Mouse (Mus musculus) intestine, embryonic 14.5 days (tissue): ENCODE data around the gene Neurl1a. TPM values are rescaled to one million over a fixed set of nuclear protein-coding genes. Genes with fewer than 3 reads are reported as not detected.
"Not testable (repeated sequence)": the region's sequence is repeated elsewhere in the genome, so short reads cannot be mapped to it uniquely, and the experiment has no call there.

ENCODE experiments used
- ATAC-seq: fragments of 200-750 bp; cut with Nextera tagmentation; replicated peaks from 2 replicates; pipeline ENCODE4 v1.8.0; 2017; ENCODE audit warnings: low read depth, moderate number of reproducible peaks, moderate TSS enrichment, moderate library complexity; ENCODE audit not compliant: low FRiP score, low TSS enrichment
- DNase-seq: peaks from one replicate; pipeline ENCODE4 v3.0.0-alpha.2; 2018; ENCODE audit warnings: low spot score
- H3K27ac ChIP-seq: fragments of 300-500 bp; sonication (generic); 2 replicates; pipeline ENCODE4 v1.5.1; 2014; ENCODE audit warnings: low read depth, mild to moderate bottlenecking, control low read depth
- H3K27me3 ChIP-seq: fragments of 300-500 bp; sonication (generic); replicated peaks from 2 replicates; pipeline ENCODE4 v1.6.1; 2014; ENCODE audit warnings: low read length, control low read depth; ENCODE audit not compliant: control insufficient read depth, insufficient read depth
- H3K36me3 ChIP-seq: fragments of 300-500 bp; sonication (generic); 2 replicates; pipeline ENCODE4 v1.6.1; 2014; ENCODE audit warnings: low read length, control low read depth; ENCODE audit not compliant: control insufficient read depth, insufficient read depth
- H3K4me1 ChIP-seq: fragments of 300-500 bp; sonication (generic); replicated peaks from 2 replicates; pipeline ENCODE4 v1.6.1; 2014; ENCODE audit warnings: low read length, control low read depth, mixed read lengths; ENCODE audit not compliant: control insufficient read depth, insufficient read depth
- H3K4me2 ChIP-seq: fragments of 300-500 bp; sonication (generic); 2 replicates; pipeline ENCODE4 v1.6.1; 2014; ENCODE audit warnings: low read length
- H3K4me3 ChIP-seq: fragments of 300-500 bp; sonication (generic); 2 replicates; pipeline ENCODE4 v1.5.1; 2014; ENCODE audit warnings: low read depth, low read length, control low read depth, mixed read lengths
- H3K9ac ChIP-seq: fragments of 300-500 bp; sonication (generic); 2 replicates; pipeline ENCODE4 v1.6.1; 2014; ENCODE audit warnings: mild to moderate bottlenecking, low read length
- H3K9me3 ChIP-seq: fragments of 300-500 bp; sonication (generic); 2 replicates; pipeline ENCODE4 v1.6.1; 2016; ENCODE audit warnings: low read length, control low read depth; ENCODE audit not compliant: control insufficient read depth
- WGBS: fragments of 180-500 bp; shearing (Covaris S2); extraction: QIAGEN DNeasy Blood & Tissue Kit; methylation state at CpG from one replicate; pipeline ENCODE4 v1.1.7; 2014; 5-methylcytosine and 5-hydroxymethylcytosine counted together
- polyA plus RNA-seq: library from polyadenylated mRNA; unstranded; fragments of >200 nt; fragmentation: Nextera tagmentation; extraction: Ambion mirVana; gene quantifications from 2 replicates; pipeline ENCODE4 v1.2.1, GENCODE M21; 2014

Neurl1a gene
- polyA plus RNA-seq, 1 experiment from 2014 or later = 9.1 TPM

DNA sequence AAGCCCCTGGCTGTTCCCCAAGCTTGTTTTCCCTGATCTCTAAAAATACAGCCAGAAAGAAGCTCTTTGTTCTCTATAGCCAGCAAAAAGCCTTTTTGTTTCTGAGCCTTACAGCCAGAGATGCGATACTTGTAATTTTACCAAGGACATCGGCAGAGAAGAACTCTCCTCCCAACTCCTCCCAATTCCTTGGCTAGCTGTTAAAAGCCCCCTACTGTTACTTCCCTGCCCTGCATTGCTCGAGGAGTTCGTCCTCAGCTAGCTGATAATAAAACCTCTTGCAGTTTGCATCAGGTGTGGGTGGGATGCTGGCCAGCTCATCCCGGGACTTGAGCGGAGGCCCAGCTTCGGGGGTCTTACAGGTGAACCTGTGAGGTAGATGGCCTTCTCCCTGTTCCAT, 39.0 kb upstream of the Neurl1a start:
- ATAC-seq, H3K9me3 ChIP-seq, H3K4me2 ChIP-seq, H3K27ac ChIP-seq, H3K27me3 ChIP-seq, H3K9ac ChIP-seq, H3K4me3 ChIP-seq, DNase-seq, H3K36me3 ChIP-seq: not testable (repeated sequence)
- peaks cover 19% of the 10 kb centered on the region for H3K4me1 ChIP-seq
- WGBS = 40% methylated on average over 7 of the region's 7 CpGs

- 83% methylated on average over 6 of the region's 6 CpGs for WGBS
- H3K4me2 ChIP-seq = no peak overlapping the region
- no peaks in the 10 kb centered on the region for H3K27me3 ChIP-seq
- H3K27ac ChIP-seq = no peak overlapping the region
- H3K36me3 ChIP-seq = no peaks in the 10 kb centered on the region
- H3K4me3 ChIP-seq = no peak overlapping the region
- no peak overlapping the region for H3K9ac ChIP-seq
- H3K9me3 ChIP-seq = no peaks in the 10 kb centered on the region
- H3K4me1 ChIP-seq = peaks cover 12% of the 10 kb centered on the region
- no peak for DNase-seq
- no peak for ATAC-seq
Measured at GRCm38 (mm10) chr19:47142438-47142837, 36.2 kb upstream of the Neurl1a start.

- ATAC-seq = no peak
- no peaks in the 10 kb centered on the region for H3K27me3 ChIP-seq
- H3K4me2 ChIP-seq = no peak within 1 kb of the TSS
- H3K4me3 ChIP-seq = no peak within 1 kb of the TSS
- DNase-seq = no peak
- no peak within 1 kb of the TSS for H3K27ac ChIP-seq
- H3K36me3 ChIP-seq = no peaks in the 10 kb centered on the region
- peaks cover 2% of the 10 kb centered on the region; the same call in 1 of the 2 replicates for H3K4me1 ChIP-seq
- 87% methylated on average over 6 of the region's 6 CpGs for WGBS
- H3K9ac ChIP-seq = no peak within 1 kb of the TSS
- no peaks in the 10 kb centered on the region for H3K9me3 ChIP-seq
Measured at GRCm38 (mm10) chr19:47144154-47144553, 34.5 kb upstream of the Neurl1a start, which contains the start of gene Calhm1. Calhm1 (minus strand) TSS chr19:47144254.

DNA sequence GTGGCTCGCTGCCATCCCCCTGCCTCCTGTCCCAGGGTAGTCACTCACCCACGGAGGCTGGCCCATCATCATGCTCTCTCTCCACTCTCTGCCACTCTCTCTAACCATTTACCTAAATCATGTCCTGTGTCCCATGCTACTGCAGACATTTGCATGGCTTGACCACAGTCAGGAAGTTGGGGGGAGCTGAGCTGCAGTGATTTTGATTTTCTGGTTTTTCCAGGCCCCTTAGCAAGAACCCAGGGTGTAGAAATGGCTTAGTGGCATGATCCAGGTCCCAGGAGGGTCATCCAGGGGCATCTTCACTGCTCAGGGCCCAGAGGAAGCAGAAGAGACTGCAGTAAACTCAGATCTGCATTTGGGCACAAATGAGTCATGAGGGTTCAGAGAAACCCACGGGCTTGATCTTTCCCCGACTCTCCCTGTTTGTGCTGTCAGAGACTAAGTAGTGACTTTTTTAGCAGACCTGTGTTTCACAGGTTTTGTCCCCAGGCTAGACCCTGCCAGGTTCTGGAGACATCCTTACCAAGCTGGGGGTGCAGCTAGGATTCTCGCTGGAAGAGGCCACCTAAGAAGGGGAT, 30.3 kb upstream of the Neurl1a start:
- H3K9ac ChIP-seq = no peak overlapping the region
- no peak overlapping the region for H3K4me2 ChIP-seq
- 66% methylated on average over 5 of the region's 5 CpGs for WGBS
- DNase-seq (no peak), ATAC-seq (no peak)
- H3K4me1 ChIP-seq = peaks cover 3% of the 10 kb centered on the region; the same call in 1 of the 2 replicates
- no peaks in the 10 kb centered on the region for H3K36me3 ChIP-seq
- no peak overlapping the region for H3K27ac ChIP-seq
- no peak overlapping the region for H3K4me3 ChIP-seq
- H3K9me3 ChIP-seq = no peaks in the 10 kb centered on the region
- H3K27me3 ChIP-seq = 0 out of 2 replicates have a peak, but pooled peaks cover 4% of the 10 kb centered on the region

DNA sequence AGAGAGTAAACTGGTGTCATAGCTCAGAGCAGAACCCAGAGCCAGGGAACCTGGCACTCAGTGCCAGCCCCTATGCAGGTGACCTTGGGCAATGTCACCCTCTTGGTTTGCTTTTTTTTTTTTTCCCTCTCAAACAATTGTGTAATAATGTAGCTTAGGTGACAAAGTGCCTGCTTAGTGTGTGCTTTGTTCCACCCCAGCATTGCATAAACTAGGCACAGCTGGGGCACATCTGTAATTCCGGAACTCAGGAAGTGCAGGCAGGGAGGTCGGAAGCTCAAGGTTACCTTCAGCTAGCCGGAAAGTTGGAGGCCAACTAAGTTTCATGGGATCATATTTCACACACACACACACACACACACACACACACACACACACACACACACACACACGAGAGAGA, 28.8 kb upstream of the Neurl1a start:
- Histone ChIP-seq H3K4me3 (no peak overlapping the region), H3K9ac (no peak overlapping the region), H3K27me3 (0 out of 2 replicates have a peak, but pooled peaks cover 4% of the 10 kb centered on the region), H3K4me1 (peaks cover 3% of the 10 kb centered on the region; the same call in 1 of the 2 replicates), H3K4me2 (no peak overlapping the region), H3K9me3 (no peaks in the 10 kb centered on the region), H3K36me3 (no peaks in the 10 kb centered on the region), H3K27ac (no peak overlapping the region)
- DNase-seq = no peak
- no peak for ATAC-seq
- WGBS = 31% methylated on average over 4 of the region's 4 CpGs

GRCm38 (mm10) chr19:47151332-47152061, 27.1 kb upstream of the Neurl1a start:
- 0 out of 2 replicates have a peak, but pooled peaks cover 4% of the 10 kb centered on the region for H3K27me3 ChIP-seq
- H3K4me1 ChIP-seq = peaks cover 3% of the 10 kb centered on the region; the same call in 1 of the 2 replicates
- ATAC-seq (no peak), DNase-seq (no peak)
- no peak overlapping the region for H3K9ac ChIP-seq
- peak overlapping the region; percentile 14; the same call in 1 of the 2 replicates for H3K4me3 ChIP-seq
- no peak overlapping the region for H3K27ac ChIP-seq
- 25% methylated on average over 32 of the region's 32 CpGs for WGBS
- no peaks in the 10 kb centered on the region for H3K9me3 ChIP-seq
- no peaks in the 10 kb centered on the region for H3K36me3 ChIP-seq
- peak overlapping the region; percentile 41 for H3K4me2 ChIP-seq

DNA sequence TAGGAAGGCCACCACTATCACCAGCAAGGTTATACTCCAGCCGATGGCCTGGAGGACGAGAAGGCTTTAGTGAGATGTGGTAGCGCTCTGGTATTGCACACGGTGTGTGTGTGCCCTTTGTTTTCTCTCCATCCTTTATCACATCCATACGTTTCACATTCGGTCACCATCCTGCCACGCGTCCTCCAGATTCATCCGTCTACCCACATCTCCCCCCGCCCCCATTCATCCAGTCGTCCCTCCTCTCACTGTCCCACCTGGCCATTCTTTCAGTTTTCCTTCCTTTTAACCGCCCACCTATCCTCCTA, 26.6 kb upstream of the Neurl1a start:
- H3K9me3 ChIP-seq = no peaks in the 10 kb centered on the region
- no peaks in the 10 kb centered on the region for H3K36me3 ChIP-seq
- no peak overlapping the region for H3K27ac ChIP-seq
- DNase-seq (no peak), ATAC-seq (no peak)
- H3K4me2 ChIP-seq = peak overlapping the region; percentile 41
- 0 out of 2 replicates have a peak, but pooled peaks cover 4% of the 10 kb centered on the region for H3K27me3 ChIP-seq
- 57% methylated on average over 12 of the region's 12 CpGs for WGBS
- peaks cover 3% of the 10 kb centered on the region; the same call in 1 of the 2 replicates for H3K4me1 ChIP-seq
- 0 out of 2 replicates have a peak overlapping the region, but pooled peaks have one; percentile 14 for H3K4me3 ChIP-seq
- H3K9ac ChIP-seq = no peak overlapping the region

- ATAC-seq (no peak), DNase-seq (no peak)
- Histone ChIP-seq H3K4me1 (peaks cover 3% of the 10 kb centered on the region; the same call in 1 of the 2 replicates), H3K9ac (no peak overlapping the region), H3K4me3 (no peak overlapping the region), H3K9me3 (no peaks in the 10 kb centered on the region), H3K4me2 (no peak overlapping the region), H3K36me3 (no peaks in the 10 kb centered on the region), H3K27ac (no peak overlapping the region), H3K27me3 (0 out of 2 replicates have a peak, but pooled peaks cover 4% of the 10 kb centered on the region)
- 86% methylated on average over 7 of the region's 7 CpGs for WGBS
Measured at GRCm38 (mm10) chr19:47153767-47154166, 24.9 kb upstream of the Neurl1a start.
